Mouse (Mus musculus) spleen, adult 2 months (tissue): Measurements from ENCODE around the gene BC034090.

Experiments
- CTCF ChIP-seq: fragments of 200-500 bp; IDR thresholded peaks from 2 replicates; pipeline ENCODE4 v1.5.1; 2011; ENCODE audit warnings: mild to moderate bottlenecking, inconsistent platforms; ENCODE audit not compliant: insufficient read depth, insufficient read length, insufficient replicate concordance; ENCODE audit errors: extremely low read depth
- POLR2A ChIP-seq: fragments of 200-500 bp; IDR thresholded peaks from 2 replicates; pipeline ENCODE4 v1.6.1; 2011; ENCODE audit warnings: low read depth, low read length, inconsistent platforms

DNA sequence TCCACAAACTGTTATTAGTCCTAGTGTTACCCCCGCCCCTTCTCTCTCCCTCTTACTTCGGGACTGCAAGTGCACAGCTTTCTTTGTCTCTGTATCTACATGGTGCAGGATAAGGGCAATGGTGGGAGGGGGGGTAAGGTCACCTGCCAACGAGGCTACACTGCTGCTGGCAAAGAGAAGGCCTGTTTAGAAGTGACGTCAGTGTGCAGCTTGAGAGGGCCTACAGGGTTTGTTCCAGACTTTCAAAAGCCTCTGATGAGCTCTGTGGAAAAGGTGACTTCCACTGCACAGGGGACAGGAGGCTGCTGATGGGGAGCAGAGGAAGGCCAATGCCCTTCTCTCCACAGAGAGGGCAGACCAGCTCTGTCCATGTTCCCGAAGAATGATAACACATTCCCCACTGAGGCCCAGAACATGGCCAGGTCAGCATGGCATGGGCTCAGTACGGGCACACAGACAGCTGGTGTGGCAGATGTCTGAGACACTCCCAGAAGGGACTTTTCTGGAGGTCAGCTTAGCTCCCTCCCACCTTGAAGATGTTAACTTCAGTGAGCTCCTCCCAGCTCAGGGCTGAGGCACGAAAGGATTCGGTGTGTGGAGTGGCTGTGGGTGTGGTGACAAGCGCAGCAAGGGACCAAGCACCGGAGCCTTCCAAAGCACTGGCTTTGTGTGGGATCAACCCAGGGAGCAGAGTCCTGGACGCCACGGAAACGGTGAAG is 7.8 kb downstream of the BC034090 start:
- TF ChIP-seq CTCF (no peak), POLR2A (no peak)
